Mouse (Mus musculus): ENCODE data around the gene Suclg2. TPM values are rescaled to one million over a fixed set of nuclear protein-coding genes. Genes with fewer than 3 reads are reported as not detected.
"Not testable (repeated sequence)": the region's sequence is repeated elsewhere in the genome, so short reads cannot be mapped to it uniquely, and the experiment has no call there.

Gene Suclg2
- polyA plus RNA-seq, 1 experiment from 2014 or later: 56.5 TPM

GRCm38 (mm10) chr6:95608123-95608522, 110.5 kb downstream of the Suclg2 start:
- Histone ChIP-seq H3K9me3 (ENCODE audit: control insufficient read depth, low read length) (no peaks in the 10 kb centered on the region), H3K4me1 (ENCODE audit: control insufficient read depth, insufficient read depth, low read length) (no peaks in the 10 kb centered on the region), H3K27ac (replicated peaks; ENCODE audit: low read depth, low read length) (no peak overlapping the region), H3K36me3 (ENCODE audit: control insufficient read depth, insufficient read depth, low read length) (no peaks in the 10 kb centered on the region), H3K4me2 (ENCODE audit: low read depth, severe bottlenecking) (no peak overlapping the region), H3K27me3 (ENCODE audit: control insufficient read depth, insufficient read depth, low read length) (no peaks in the 10 kb centered on the region), H3K4me3 (ENCODE audit: low read depth, low read length) (no peak overlapping the region), H3K9ac (ENCODE audit: low read length) (no peak overlapping the region)
- DNase-seq (ENCODE audit: low spot score): no peak
- no peak for ATAC-seq (ENCODE audit: insufficient number of reproducible peaks, low FRiP score, low TSS enrichment, low read depth)
- 89% methylated on average over 3 of the region's 3 CpGs for WGBS

GRCm38 (mm10) chr6:95600731-95601130, 117.9 kb downstream of the Suclg2 start:
- not testable (repeated sequence) for H3K4me2 ChIP-seq (ENCODE audit: low read depth, severe bottlenecking); H3K9me3 ChIP-seq (ENCODE audit: control insufficient read depth, low read length); H3K4me3 ChIP-seq (ENCODE audit: low read depth, low read length); H3K27me3 ChIP-seq (ENCODE audit: control insufficient read depth, insufficient read depth, low read length); H3K4me1 ChIP-seq (ENCODE audit: control insufficient read depth, insufficient read depth, low read length); ATAC-seq (ENCODE audit: insufficient number of reproducible peaks, low FRiP score, low TSS enrichment, low read depth); DNase-seq (ENCODE audit: low spot score); H3K27ac ChIP-seq (replicated peaks; ENCODE audit: low read depth, low read length); H3K36me3 ChIP-seq (ENCODE audit: control insufficient read depth, insufficient read depth, low read length); H3K9ac ChIP-seq (ENCODE audit: low read length)
- WGBS: 93% methylated on average over 8 of the region's 8 CpGs

- Histone ChIP-seq H3K27me3 (ENCODE audit: control insufficient read depth, insufficient read depth, low read length) (no peaks in the 10 kb centered on the region), H3K36me3 (ENCODE audit: control insufficient read depth, insufficient read depth, low read length) (no peaks in the 10 kb centered on the region), H3K4me2 (ENCODE audit: low read depth, severe bottlenecking) (no peak overlapping the region), H3K4me3 (ENCODE audit: low read depth, low read length) (no peak overlapping the region), H3K9ac (ENCODE audit: low read length) (no peak overlapping the region), H3K9me3 (ENCODE audit: control insufficient read depth, low read length) (no peaks in the 10 kb centered on the region), H3K4me1 (ENCODE audit: control insufficient read depth, insufficient read depth, low read length) (no peaks in the 10 kb centered on the region), H3K27ac (replicated peaks; ENCODE audit: low read depth, low read length) (no peak overlapping the region)
- no peak for DNase-seq (ENCODE audit: low spot score)
- 81% methylated on average over 15 of the region's 15 CpGs for WGBS
- ATAC-seq (ENCODE audit: insufficient number of reproducible peaks, low FRiP score, low TSS enrichment, low read depth): no peak
These were observed 121.5 kb downstream of the Suclg2 start for GRCm38 (mm10) chr6:95596766-95597750.

GRCm38 (mm10) chr6:95595852-95596251, 122.7 kb downstream of the Suclg2 start:
- no peak overlapping the region for H3K9ac ChIP-seq (ENCODE audit: low read length)
- no peaks in the 10 kb centered on the region for H3K27me3 ChIP-seq (ENCODE audit: control insufficient read depth, insufficient read depth, low read length)
- H3K4me1 ChIP-seq (ENCODE audit: control insufficient read depth, insufficient read depth, low read length): no peaks in the 10 kb centered on the region
- H3K27ac ChIP-seq (replicated peaks; ENCODE audit: low read depth, low read length): no peak overlapping the region
- no peak overlapping the region for H3K4me3 ChIP-seq (ENCODE audit: low read depth, low read length)
- DNase-seq (ENCODE audit: low spot score): no peak
- H3K36me3 ChIP-seq (ENCODE audit: control insufficient read depth, insufficient read depth, low read length): no peaks in the 10 kb centered on the region
- no peak for ATAC-seq (ENCODE audit: insufficient number of reproducible peaks, low FRiP score, low TSS enrichment, low read depth)
- no peak overlapping the region for H3K4me2 ChIP-seq (ENCODE audit: low read depth, severe bottlenecking)
- H3K9me3 ChIP-seq (ENCODE audit: control insufficient read depth, low read length): no peaks in the 10 kb centered on the region
- WGBS: 85% methylated on average over 2 of the region's 2 CpGs

- H3K36me3 ChIP-seq (ENCODE audit: control insufficient read depth, insufficient read depth, low read length): no peaks in the 10 kb centered on the region
- WGBS: 88% methylated on average over 4 of the region's 4 CpGs
- H3K9me3 ChIP-seq (ENCODE audit: control insufficient read depth, low read length): no peaks in the 10 kb centered on the region
- no peak overlapping the region for H3K4me2 ChIP-seq (ENCODE audit: low read depth, severe bottlenecking)
- H3K27ac ChIP-seq (replicated peaks; ENCODE audit: low read depth, low read length): no peak overlapping the region
- no peaks in the 10 kb centered on the region for H3K4me1 ChIP-seq (ENCODE audit: control insufficient read depth, insufficient read depth, low read length)
- H3K9ac ChIP-seq (ENCODE audit: low read length): no peak overlapping the region
- H3K4me3 ChIP-seq (ENCODE audit: low read depth, low read length): no peak overlapping the region
- no peaks in the 10 kb centered on the region for H3K27me3 ChIP-seq (ENCODE audit: control insufficient read depth, insufficient read depth, low read length)
- no peak for ATAC-seq (ENCODE audit: insufficient number of reproducible peaks, low FRiP score, low TSS enrichment, low read depth)
- no peak for DNase-seq (ENCODE audit: low spot score)
These were observed 124.4 kb downstream of the Suclg2 start for GRCm38 (mm10) chr6:95594239-95594638.

GRCm38 (mm10) chr6:95592396-95592795, 126.2 kb downstream of the Suclg2 start:
- Histone ChIP-seq H3K4me1 (ENCODE audit: control insufficient read depth, insufficient read depth, low read length) (no peaks in the 10 kb centered on the region), H3K9ac (ENCODE audit: low read length) (no peak overlapping the region), H3K4me3 (ENCODE audit: low read depth, low read length) (no peak overlapping the region), H3K27ac (replicated peaks; ENCODE audit: low read depth, low read length) (no peak overlapping the region), H3K36me3 (ENCODE audit: control insufficient read depth, insufficient read depth, low read length) (no peaks in the 10 kb centered on the region), H3K4me2 (ENCODE audit: low read depth, severe bottlenecking) (no peak overlapping the region), H3K27me3 (ENCODE audit: control insufficient read depth, insufficient read depth, low read length) (no peaks in the 10 kb centered on the region), H3K9me3 (ENCODE audit: control insufficient read depth, low read length) (no peaks in the 10 kb centered on the region)
- WGBS: 93% methylated on average over 6 of the region's 6 CpGs
- ATAC-seq (ENCODE audit: insufficient number of reproducible peaks, low FRiP score, low TSS enrichment, low read depth) (no peak), DNase-seq (ENCODE audit: low spot score) (no peak)

- no peak overlapping the region for H3K4me3 ChIP-seq (ENCODE audit: low read depth, low read length)
- no peak for DNase-seq (ENCODE audit: low spot score)
- no peak overlapping the region for H3K4me2 ChIP-seq (ENCODE audit: low read depth, severe bottlenecking)
- WGBS: 61% methylated on average over 4 of the region's 4 CpGs
- no peak for ATAC-seq (ENCODE audit: insufficient number of reproducible peaks, low FRiP score, low TSS enrichment, low read depth)
- H3K9ac ChIP-seq (ENCODE audit: low read length): no peak overlapping the region
- H3K36me3 ChIP-seq (ENCODE audit: control insufficient read depth, insufficient read depth, low read length): no peaks in the 10 kb centered on the region
- no peak overlapping the region for H3K27ac ChIP-seq (replicated peaks; ENCODE audit: low read depth, low read length)
- H3K4me1 ChIP-seq (ENCODE audit: control insufficient read depth, insufficient read depth, low read length): no peaks in the 10 kb centered on the region
- no peaks in the 10 kb centered on the region for H3K27me3 ChIP-seq (ENCODE audit: control insufficient read depth, insufficient read depth, low read length)
- H3K9me3 ChIP-seq (ENCODE audit: control insufficient read depth, low read length): no peaks in the 10 kb centered on the region
These were observed 128.1 kb downstream of the Suclg2 start for GRCm38 (mm10) chr6:95590463-95590862.

GRCm38 (mm10) chr6:95587108-95587796, 131.3 kb downstream of the Suclg2 start:
- ATAC-seq (ENCODE audit: insufficient number of reproducible peaks, low FRiP score, low TSS enrichment, low read depth): no peak
- no peaks in the 10 kb centered on the region for H3K4me1 ChIP-seq (ENCODE audit: control insufficient read depth, insufficient read depth, low read length)
- no peak overlapping the region for H3K4me3 ChIP-seq (ENCODE audit: low read depth, low read length)
- whole genome bisulfite sequencing: 52% methylated on average over 6 of the region's 6 CpGs
- no peaks in the 10 kb centered on the region for H3K9me3 ChIP-seq (ENCODE audit: control insufficient read depth, low read length)
- no peaks in the 10 kb centered on the region for H3K27me3 ChIP-seq (ENCODE audit: control insufficient read depth, insufficient read depth, low read length)
- H3K4me2 ChIP-seq (ENCODE audit: low read depth, severe bottlenecking): no peak overlapping the region
- no peak overlapping the region for H3K9ac ChIP-seq (ENCODE audit: low read length)
- no peak overlapping the region for H3K27ac ChIP-seq (replicated peaks; ENCODE audit: low read depth, low read length)
- DNase-seq (ENCODE audit: low spot score): no peak
- H3K36me3 ChIP-seq (ENCODE audit: control insufficient read depth, insufficient read depth, low read length): no peaks in the 10 kb centered on the region
